Mouse (Mus musculus) spleen, adult 12 weeks (tissue): Measurements from ENCODE around the gene Ybey.
A peak's percentile ranks its signal among the peaks of the same experiment; 100 is the strongest.

Experiments used
- DNase-seq: peaks from one replicate; pipeline ENCODE4 v3.0.0; 2022; ENCODE audit warnings: low spot score

Gene Ybey

GRCm38 (mm10) chr10:76468203-76469162, at the start of gene Ybey, which contains the start of gene Mcm3ap:
TSS of gene Ybey (minus strand) at chr10:76469114.
TSS of gene Mcm3ap (plus strand) at chr10:76468927.
- peak; percentile 80 for DNase-seq

GRCm38 (mm10) chr10:76512965-76513583, 44.2 kb upstream of the Ybey start:
- peak; percentile 63 for DNase-seq

GRCm38 (mm10) chr10:76505865-76506264, 37.0 kb upstream of the Ybey start:
- no peak for DNase-seq

GRCm38 (mm10) chr10:76504271-76504943, 35.5 kb upstream of the Ybey start:
- DNase-seq, result no peak

- no peak for DNase-seq
Measured at GRCm38 (mm10) chr10:76497522-76497921, 28.6 kb upstream of the Ybey start.

GRCm38 (mm10) chr10:76496366-76496765, 27.5 kb upstream of the Ybey start:
- DNase-seq, result no peak

- no peak for DNase-seq
Measured at GRCm38 (mm10) chr10:76495501-76495900, 26.6 kb upstream of the Ybey start.

GRCm38 (mm10) chr10:76493527-76493926, 24.6 kb upstream of the Ybey start:
- DNase-seq, result no peak

GRCm38 (mm10) chr10:76489205-76489604, 20.3 kb upstream of the Ybey start:
- DNase-seq, result no peak

- DNase-seq, result no peak
Measured at GRCm38 (mm10) chr10:76488265-76488664, 19.4 kb upstream of the Ybey start.

GRCm38 (mm10) chr10:76486302-76486701, 17.4 kb upstream of the Ybey start:
- DNase-seq, result no peak

GRCm38 (mm10) chr10:76481480-76481879, 12.6 kb upstream of the Ybey start:
- DNase-seq, result no peak

GRCm38 (mm10) chr10:76480851-76481250, 11.9 kb upstream of the Ybey start:
- no peak for DNase-seq

- no peak for DNase-seq
Measured at GRCm38 (mm10) chr10:76473759-76474158, 4.8 kb upstream of the Ybey start.

- no peak for DNase-seq
Measured at GRCm38 (mm10) chr10:76462721-76463120, 6.2 kb downstream of the Ybey start.

- DNase-seq, result no peak
Measured at GRCm38 (mm10) chr10:76462312-76462711, 6.6 kb downstream of the Ybey start.

GRCm38 (mm10) chr10:76461255-76461654, 7.7 kb downstream of the Ybey start:
- no peak for DNase-seq

- no peak for DNase-seq
Measured at GRCm38 (mm10) chr10:76455289-76455688, 13.6 kb downstream of the Ybey start.

- no peak for DNase-seq
Measured at GRCm38 (mm10) chr10:76448851-76449250, 20.1 kb downstream of the Ybey start, which contains the start of gene 2610028H24Rik. TSS of gene 2610028H24Rik (plus strand) at chr10:76449081.

GRCm38 (mm10) chr10:76447406-76448229, 21.3 kb downstream of the Ybey start:
- DNase-seq, result no peak

GRCm38 (mm10) chr10:76445996-76446681, 22.8 kb downstream of the Ybey start:
- DNase-seq, result no peak
